Comparison of ENCODE assay signal across 9 mouse cellular contexts in the genomic region with DNA sequence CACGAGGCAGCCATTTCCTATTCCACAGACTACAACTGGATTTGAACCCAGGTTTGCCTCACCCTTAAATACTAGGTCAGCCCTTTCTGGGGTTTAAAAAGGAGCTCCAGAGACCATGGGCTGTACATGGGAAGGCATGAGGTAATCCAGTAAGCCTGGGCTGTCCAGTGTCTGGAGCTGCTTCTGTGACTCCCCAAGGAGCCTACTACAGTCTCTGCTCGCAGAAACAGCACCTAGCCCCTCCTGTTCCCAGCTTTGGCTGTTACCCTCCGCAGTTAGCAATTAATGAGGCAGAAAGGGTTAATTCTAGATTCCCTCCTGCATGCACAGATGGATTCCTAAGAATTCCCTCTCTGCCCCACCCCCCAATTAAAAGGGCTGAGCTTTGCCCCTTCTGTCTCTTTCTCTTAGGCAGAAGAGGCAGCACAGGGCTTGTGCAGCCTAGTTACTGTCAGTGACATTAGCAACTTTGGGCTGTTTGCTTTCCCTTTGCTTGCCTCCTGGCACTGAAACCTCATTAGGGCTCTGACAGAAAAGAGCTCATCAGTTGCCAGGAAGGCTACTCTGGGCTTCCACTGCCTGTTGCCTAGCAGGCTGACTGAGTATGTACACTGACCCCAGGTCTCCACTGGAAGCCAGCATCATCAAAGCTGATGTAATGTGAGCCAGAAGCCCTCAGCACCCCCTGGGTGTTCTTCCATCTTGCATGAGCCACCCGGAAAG. TPM values are rescaled to one million over a fixed set of nuclear protein-coding genes. Genes with fewer than 3 reads are reported as not detected.
DNase-seq lines count a peak whose midpoint lies in the region; ATAC-seq and TF ChIP-seq lines count a peak whose summit lies in the region.
"Had no signal": no experiment of that assay in that cellular context is flagged by ENCODE, and none has a peak within 500 bp of the region (broad histone marks: within the 10 kb centered on the region; RNA-seq: fewer than 3 reads in every experiment).

Gene 5530401A14Rik (plus strand): TSS at position 424 of the 723 bp plus-strand sequence.

- H3K27ac ChIP-seq in cerebellum, adult 2 months (ENCODE audit: insufficient read depth, low read length) = no peak within 1 kb of the TSS
- H3K27ac ChIP-seq in limb, embryonic 15.5 days = no peak within 1 kb of the TSS
- H3K27ac ChIP-seq in stomach, postnatal 0 days (replicated peaks) = no peak within 1 kb of the TSS

- H3K27me3 ChIP-seq in cerebellum, adult 2 months (ENCODE audit: control insufficient read depth, insufficient read depth, low read length) = no peaks in the 10 kb centered on the region
- no peaks in the 10 kb centered on the region for H3K27me3 ChIP-seq in limb, embryonic 15.5 days
- H3K27me3 ChIP-seq in stomach, postnatal 0 days (ENCODE audit: control insufficient read depth, insufficient read depth, low read length) = no peaks in the 10 kb centered on the region

- H3K36me3 ChIP-seq in limb, embryonic 15.5 days = no peaks in the 10 kb centered on the region
- no peaks in the 10 kb centered on the region for H3K36me3 ChIP-seq in stomach, postnatal 0 days (ENCODE audit: control insufficient read depth, insufficient read depth, low read length)

- H3K4me1 ChIP-seq in cerebellum, adult 2 months (ENCODE audit: control insufficient read depth, insufficient read depth, low read length) = no peaks in the 10 kb centered on the region
- H3K4me1 ChIP-seq in limb, embryonic 15.5 days = peaks cover 11% of the 10 kb centered on the region; the same call in 1 of the 2 replicates
- H3K4me1 ChIP-seq in stomach, postnatal 0 days (replicated peaks; ENCODE audit: control insufficient read depth, insufficient read depth) = no peaks in the 10 kb centered on the region

- ATAC-seq in limb, embryonic 15.5 days (ENCODE audit: insufficient number of reproducible peaks, low FRiP score, low TSS enrichment, low read depth) = 0 out of 2 replicates have a peak, but pooled peaks have one; percentile 44
- no peak for ATAC-seq in stomach, postnatal 0 days (ENCODE audit: low FRiP score, low TSS enrichment)

- no peak for TF ChIP-seq POLR2A in cerebellum, adult 2 months (IDR thresholded peaks at IDR 0.05; ENCODE audit: borderline replicate concordance, insufficient read depth, low read length)

- no peak within 1 kb of the TSS for H3K4me3 ChIP-seq in cerebellum, adult 2 months (replicated peaks; ENCODE audit: insufficient read depth, low read depth, low read length)
- no peak within 1 kb of the TSS for H3K4me3 ChIP-seq in limb, embryonic 15.5 days
- no peak within 1 kb of the TSS for H3K4me3 ChIP-seq in stomach, postnatal 0 days (ENCODE audit: low read depth, low read length)

- H3K9me3 ChIP-seq in limb, embryonic 15.5 days = no peaks in the 10 kb centered on the region
- no peaks in the 10 kb centered on the region for H3K9me3 ChIP-seq in stomach, postnatal 0 days (ENCODE audit: control insufficient read depth, low read length)

- no peak for TF ChIP-seq CTCF in cerebellum, adult 2 months (IDR thresholded peaks at IDR 0.05; ENCODE audit: borderline replicate concordance, insufficient read depth, low read depth, low read length)
- no peak for TF ChIP-seq CTCF in stomach, postnatal 0 days (IDR thresholded peaks at IDR 0.05; ENCODE audit: low read depth)

- no peak for TF ChIP-seq EP300 in stomach, postnatal 0 days (optimal IDR thresholded peaks at IDR 0.05)

- DNase-seq in NIH3T3 (ENCODE audit: low read depth) = peak; percentile 2
- DNase-seq in cerebellum, adult 2 months = peak; percentile 21 to 40
- peak; percentile 22 to 40 for DNase-seq in frontal cortex, postnatal 10 days (ENCODE audit: low spot score in 2 of 2)
- peak; percentile 15 for DNase-seq in yolk sac, embryonic 10.5 days (ENCODE audit: low spot score)
- DNase-seq in stomach, postnatal 0 days (ENCODE audit: low spot score) = no peak
- no peak for DNase-seq in liver
- no peak for DNase-seq in B cell, adult 2 months

- no peak within 1 kb of the TSS for H3K4me2 ChIP-seq in limb, embryonic 15.5 days
- no peak within 1 kb of the TSS for H3K4me2 ChIP-seq in stomach, postnatal 0 days (replicated peaks; ENCODE audit: low read depth)

- WGBS in cerebellum, adult 2 months = 48% methylated on average over 4 of the region's 4 CpGs
- 30% methylated on average over 4 of the region's 4 CpGs for WGBS in limb, embryonic 15.5 days
- 41% methylated on average over 4 of the region's 4 CpGs for WGBS in stomach, postnatal 0 days

- H3K9ac ChIP-seq in limb, embryonic 15.5 days = no peak within 1 kb of the TSS
- H3K9ac ChIP-seq in stomach, postnatal 0 days (ENCODE audit: low read length) = no peak within 1 kb of the TSS

RNA-seq across cellular contexts. Expression of gene 5530401A14Rik, which starts in this region (rescaled TPM):
- polyA plus RNA-seq in cerebellum, adult 2 months (2012; rRNA removed) = not detected in 2 replicates
- not detected in 2 replicates for polyA plus RNA-seq in limb, embryonic 15.5 days (2015; fragmentation: Nextera tagmentation; extraction: Ambion mirVana)
- polyA plus RNA-seq in stomach, postnatal 0 days (2015; fragmentation: Nextera tagmentation; extraction: Ambion mirVana) = 0.04 TPM in 1 of 2 replicates, not detected in the other
- polyA plus RNA-seq: heart, embryonic 14.5 days had no signal

Comparison
In these comparisons a context has a peak if more than half of its experiments do, and no peak if none do; other contexts are left out.
1. Peak in DNase-seq in cerebellum, adult 2 months; RNA of the gene not detected or under 1 TPM.
2. Peak in ATAC-seq in limb, embryonic 15.5 days; RNA of the gene not detected or under 1 TPM.
3. DNase-seq: peak in NIH3T3 (single experiment), frontal cortex, postnatal 10 days (2 of 2) and yolk sac, embryonic 10.5 days (single experiment); none in stomach, postnatal 0 days (single experiment), liver (single experiment) and B cell, adult 2 months (0 of 2).